In genomic region chr12:25132046-25132445, GRCm38 (mm10) we compare ENCODE assay signal across 12 mouse cellular contexts. TPM values are rescaled to one million over a fixed set of nuclear protein-coding genes. Genes with fewer than 3 reads are reported as not detected.
A peak's percentile ranks its signal among the peaks of the same experiment; 100 is the strongest.
DNase-seq lines count a peak whose midpoint lies in the region; ATAC-seq lines count a peak whose summit lies in the region.
"Had no signal": no experiment of that assay in that cellular context is flagged by ENCODE, and none has a peak within 500 bp of the region (broad histone marks: within the 10 kb centered on the region; RNA-seq: fewer than 3 reads in every experiment).

No protein-coding gene starts in this region.

- no peak overlapping the region for H3K4me3 ChIP-seq in heart, embryonic 10.5 days
- H3K4me3 ChIP-seq in liver, embryonic 12.5 days: no peak overlapping the region
- H3K4me3 ChIP-seq: gastrocnemius, adult 2 months; limb, embryonic 13.5 days had no signal

- DNase-seq in heart, embryonic 10.5 days (ENCODE audit: low spot score): no peak
- no peak for DNase-seq in heart, postnatal 4 days
- peak; percentile 61 to 80 for DNase-seq in kidney, adult 8-10 months
- DNase-seq in thymus, postnatal 36 days: peak; percentile 16 to 23
- DNase-seq in cerebellum, adult 11-12 months: no peak
- DNase-seq in retina, postnatal 1 day: no peak
- DNase-seq in heart, postnatal 25 days (ENCODE audit: low spot score): no peak
- DNase-seq: cerebellum, postnatal 36 days; gastrocnemius, adult 2 months; heart, postnatal 36 days had no signal

- H3K9ac ChIP-seq in liver, embryonic 12.5 days: no peak overlapping the region
- H3K9ac ChIP-seq: limb, embryonic 13.5 days had no signal

- ATAC-seq in liver, embryonic 12.5 days: peak; percentile 72

- no peaks in the 10 kb centered on the region for H3K9me3 ChIP-seq in heart, embryonic 10.5 days
- no peaks in the 10 kb centered on the region for H3K9me3 ChIP-seq in liver, embryonic 12.5 days (replicated peaks)
- H3K9me3 ChIP-seq: limb, embryonic 13.5 days had no signal

- no peaks in the 10 kb centered on the region for H3K36me3 ChIP-seq in heart, embryonic 10.5 days
- H3K36me3 ChIP-seq in liver, embryonic 12.5 days: no peaks in the 10 kb centered on the region
- H3K36me3 ChIP-seq: limb, embryonic 13.5 days had no signal

- 0 out of 2 replicates have a peak overlapping the region, but pooled peaks have one; percentile 6 for H3K27ac ChIP-seq in heart, embryonic 10.5 days
- H3K27ac ChIP-seq in liver, embryonic 12.5 days: peak overlapping the region; percentile 50; the same call in 1 of the 2 replicates
- H3K27ac ChIP-seq: gastrocnemius, adult 2 months; limb, embryonic 13.5 days had no signal

- intact Hi-C loops in heart, postnatal 25 days (cut with DNase I): no loop called here

- WGBS in heart, embryonic 10.5 days: 69% methylated on average over 12 of the region's 12 CpGs
- WGBS in liver, embryonic 12.5 days (ENCODE audit: insufficient replicate concordance): 50% methylated on average over 12 of the region's 12 CpGs

- no peaks in the 10 kb centered on the region for H3K27me3 ChIP-seq in heart, embryonic 10.5 days (ENCODE audit: insufficient read depth, poor library complexity, severe bottlenecking)
- H3K27me3 ChIP-seq in liver, embryonic 12.5 days (replicated peaks): no peaks in the 10 kb centered on the region
- H3K27me3 ChIP-seq: limb, embryonic 13.5 days had no signal

- H3K4me1 ChIP-seq in heart, embryonic 10.5 days: peaks cover 31% of the 10 kb centered on the region
- H3K4me1 ChIP-seq in liver, embryonic 12.5 days: peaks cover 32% of the 10 kb centered on the region; the same call in 1 of the 2 replicates

- H3K4me2 ChIP-seq in liver, embryonic 12.5 days: no peak overlapping the region
- H3K4me2 ChIP-seq: limb, embryonic 13.5 days had no signal

RNA-seq across cellular contexts. Expression of gene Id2, which starts 35.1 kb away (rescaled TPM):
- 390 and 444 TPM in 2 replicates for polyA plus RNA-seq in heart, embryonic 10.5 days (2016; fragmentation: Nextera tagmentation; extraction: Ambion mirVana)
- total RNA-seq in heart, postnatal 4 days (2021): 10 to 100 TPM; 35.5 to 38.2 TPM
- polyA plus RNA-seq in liver, embryonic 12.5 days (2016; fragmentation: Nextera tagmentation; extraction: Ambion mirVana): 111 and 112 TPM in 2 replicates
- total RNA-seq in heart, postnatal 25 days (2021): 10 to 100 TPM; 12.6 TPM

Comparison
In these comparisons a context has a peak if more than half of its experiments do, and no peak if none do; other contexts are left out.
1. DNase-seq: peak in kidney, adult 8-10 months (2 of 2) and thymus, postnatal 36 days (2 of 2); none in heart, embryonic 10.5 days (single experiment), heart, postnatal 4 days (single experiment), cerebellum, adult 11-12 months (single experiment), retina, postnatal 1 day (single experiment) and heart, postnatal 25 days (single experiment).